Mouse (Mus musculus) forebrain, embryonic 10.5 days (tissue): ENCODE results near the gene Rasgrf1. TPM values are rescaled to one million over a fixed set of nuclear protein-coding genes. Genes with fewer than 3 reads are reported as not detected.
"Not testable (repeated sequence)": the region's sequence is repeated elsewhere in the genome, so short reads cannot be mapped to it uniquely, and the experiment has no call there.

Source experiments
- DNase-seq: peaks from one replicate; pipeline ENCODE4 v3.0.0-alpha.2; 2017; ENCODE audit warnings: low spot score; ENCODE audit errors: extremely low spot score
- H3K27ac ChIP-seq: fragments of 300-500 bp; sonication (generic); 2 replicates; pipeline ENCODE4 v1.5.1; 2016; ENCODE audit warnings: mild to moderate bottlenecking
- H3K27me3 ChIP-seq: fragments of 300-500 bp; sonication (generic); 2 replicates; pipeline ENCODE4 v1.6.1; 2016; ENCODE audit warnings: mild to moderate bottlenecking; ENCODE audit not compliant: poor library complexity, severe bottlenecking
- H3K36me3 ChIP-seq: fragments of 300-500 bp; sonication (generic); replicated peaks from 2 replicates; pipeline ENCODE4 v1.6.1; 2016; ENCODE audit warnings: mild to moderate bottlenecking, moderate library complexity
- H3K4me1 ChIP-seq: fragments of 300-500 bp; sonication (generic); 2 replicates; pipeline ENCODE4 v1.6.1; 2016
- H3K4me3 ChIP-seq: fragments of 300-500 bp; sonication (generic); 2 replicates; pipeline ENCODE4 v1.5.1; 2016; ENCODE audit warnings: mild to moderate bottlenecking, moderate library complexity
- H3K9me3 ChIP-seq: fragments of 300-500 bp; sonication (generic); 2 replicates; pipeline ENCODE4 v1.6.1; 2016; ENCODE audit warnings: mild to moderate bottlenecking, moderate library complexity
- WGBS: fragments of 180-500 bp; shearing (Covaris S2); methylation state at CpG from one replicate; pipeline ENCODE4 v1.1.7; 2016; 5-methylcytosine and 5-hydroxymethylcytosine counted together
- polyA plus RNA-seq: library from polyadenylated mRNA; unstranded; fragments of >200 nt; fragmentation: Nextera tagmentation; extraction: Ambion mirVana; gene quantifications from 2 replicates; pipeline ENCODE4 v1.2.1, GENCODE M21; 2016

Gene Rasgrf1
- polyA plus RNA-seq, 1 experiment from 2014 or later, result not detected

DNA sequence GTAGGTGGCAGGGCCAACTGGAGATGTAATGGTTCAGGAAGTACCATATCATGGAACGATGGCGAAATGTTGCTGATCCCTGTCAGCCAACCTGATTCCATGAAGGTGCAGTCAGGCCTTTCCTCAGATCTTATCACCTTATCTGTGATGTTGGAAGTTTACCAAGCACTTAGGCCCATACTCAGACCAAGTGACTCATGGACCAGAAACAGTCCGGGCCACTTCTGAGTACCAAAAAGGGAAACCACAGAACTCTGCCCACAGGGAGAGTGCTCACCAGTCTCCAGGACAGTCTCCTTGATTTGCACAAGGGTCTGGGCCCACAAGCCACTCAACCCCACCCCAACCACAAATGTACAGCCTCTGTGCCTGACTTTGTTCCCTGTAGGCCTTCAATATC is 126.1 kb downstream of the Rasgrf1 start:
- Histone ChIP-seq H3K27me3 (no peaks in the 10 kb centered on the region), H3K36me3 (no peaks in the 10 kb centered on the region), H3K4me3 (no peak overlapping the region), H3K4me1 (no peaks in the 10 kb centered on the region), H3K27ac (no peak overlapping the region), H3K9me3 (no peaks in the 10 kb centered on the region)
- whole genome bisulfite sequencing, result 96% methylated on average over 3 of the region's 3 CpGs
- DNase-seq, result no peak

DNA sequence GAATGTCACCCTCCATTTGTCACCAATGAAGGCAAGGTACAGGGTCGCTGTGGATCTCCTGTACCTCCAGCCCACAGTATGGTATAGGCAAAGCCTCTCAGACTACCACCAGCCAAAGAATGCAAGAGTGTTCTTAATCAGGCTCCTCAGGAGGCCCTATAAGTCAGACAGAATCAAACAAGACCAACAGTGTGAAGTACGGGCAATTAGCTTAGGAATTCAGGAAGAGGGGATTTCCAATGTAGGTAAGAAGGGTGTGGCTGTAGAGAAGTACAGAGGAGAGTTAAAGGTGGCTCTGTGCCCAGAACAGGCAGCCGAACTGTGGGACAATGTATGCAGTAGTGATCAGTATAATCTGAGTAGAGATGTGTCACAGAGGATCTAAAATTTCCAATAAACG is 126.6 kb downstream of the Rasgrf1 start:
- Histone ChIP-seq H3K4me3 (no peak overlapping the region), H3K27ac (no peak overlapping the region), H3K36me3 (no peaks in the 10 kb centered on the region), H3K27me3 (no peaks in the 10 kb centered on the region), H3K9me3 (no peaks in the 10 kb centered on the region), H3K4me1 (no peaks in the 10 kb centered on the region)
- 81% methylated on average over 4 of the region's 4 CpGs for WGBS
- DNase-seq, result no peak

GRCm38 (mm10) chr9:90038535-90038934 is 128.8 kb downstream of the Rasgrf1 start:
- no peak for DNase-seq

GRCm38 (mm10) chr9:90040916-90041315 is 131.2 kb downstream of the Rasgrf1 start:
- no peaks in the 10 kb centered on the region for H3K4me1 ChIP-seq
- no peak for DNase-seq
- H3K36me3 ChIP-seq, result no peaks in the 10 kb centered on the region
- no peak overlapping the region for H3K4me3 ChIP-seq
- no peak overlapping the region for H3K27ac ChIP-seq
- WGBS, result 85% methylated on average over 2 of the region's 2 CpGs
- no peaks in the 10 kb centered on the region for H3K27me3 ChIP-seq
- H3K9me3 ChIP-seq, result no peaks in the 10 kb centered on the region

More at GRCm38 (mm10) chr9:90038535-90038934, 128.8 kb downstream of the Rasgrf1 start:
- Histone ChIP-seq H3K27me3 (no peaks in the 10 kb centered on the region), H3K36me3 (no peaks in the 10 kb centered on the region), H3K4me1 (no peaks in the 10 kb centered on the region), H3K4me3 (no peak overlapping the region), H3K9me3 (no peaks in the 10 kb centered on the region), H3K27ac (no peak overlapping the region)
- WGBS, result 91% methylated on average over 4 of the region's 4 CpGs

DNA sequence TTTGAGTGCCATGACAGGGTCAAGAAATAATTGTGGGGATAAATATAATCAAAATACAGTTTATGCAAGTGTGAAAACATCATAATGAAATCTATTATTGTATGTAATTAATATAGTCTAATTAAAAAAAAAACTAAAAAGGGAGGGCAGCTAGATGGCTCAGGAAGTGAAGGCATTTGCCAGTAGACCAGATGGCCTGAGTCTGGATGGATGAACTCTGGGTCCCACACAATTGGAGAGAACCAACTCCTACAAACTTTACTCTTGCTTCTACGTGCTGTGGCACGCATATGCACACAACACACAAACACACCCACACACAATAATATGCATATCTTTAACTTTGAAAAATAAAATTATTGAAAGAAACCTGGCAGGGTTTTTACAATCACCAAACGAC is 131.8 kb downstream of the Rasgrf1 start:
- Histone ChIP-seq H3K4me3 (no peak overlapping the region), H3K4me1 (no peaks in the 10 kb centered on the region), H3K36me3 (no peaks in the 10 kb centered on the region), H3K27ac (no peak overlapping the region), H3K27me3 (no peaks in the 10 kb centered on the region), H3K9me3 (peaks cover 6% of the 10 kb centered on the region)
- 95% methylated on average over 3 of the region's 3 CpGs for WGBS
- DNase-seq, result no peak

- H3K9me3 ChIP-seq, DNase-seq, H3K36me3 ChIP-seq, H3K4me3 ChIP-seq, H3K27ac ChIP-seq, H3K27me3 ChIP-seq, H3K4me1 ChIP-seq: not testable (repeated sequence)
- WGBS, result 94% methylated on average over 8 of the region's 8 CpGs
Observed at GRCm38 (mm10) chr9:90042906-90043305, 133.2 kb downstream of the Rasgrf1 start.

- H3K9me3 ChIP-seq, result peaks cover 8% of the 10 kb centered on the region
- no peak for DNase-seq
- H3K27ac ChIP-seq, result no peak overlapping the region
- H3K27me3 ChIP-seq, result no peaks in the 10 kb centered on the region
- no peaks in the 10 kb centered on the region for H3K36me3 ChIP-seq
- 0 out of 2 replicates have a peak, but pooled peaks cover 5% of the 10 kb centered on the region for H3K4me1 ChIP-seq
- 94% methylated on average over 7 of the region's 7 CpGs for WGBS
- H3K4me3 ChIP-seq, result no peak overlapping the region
Observed at GRCm38 (mm10) chr9:90045191-90045590, 135.5 kb downstream of the Rasgrf1 start.

DNA sequence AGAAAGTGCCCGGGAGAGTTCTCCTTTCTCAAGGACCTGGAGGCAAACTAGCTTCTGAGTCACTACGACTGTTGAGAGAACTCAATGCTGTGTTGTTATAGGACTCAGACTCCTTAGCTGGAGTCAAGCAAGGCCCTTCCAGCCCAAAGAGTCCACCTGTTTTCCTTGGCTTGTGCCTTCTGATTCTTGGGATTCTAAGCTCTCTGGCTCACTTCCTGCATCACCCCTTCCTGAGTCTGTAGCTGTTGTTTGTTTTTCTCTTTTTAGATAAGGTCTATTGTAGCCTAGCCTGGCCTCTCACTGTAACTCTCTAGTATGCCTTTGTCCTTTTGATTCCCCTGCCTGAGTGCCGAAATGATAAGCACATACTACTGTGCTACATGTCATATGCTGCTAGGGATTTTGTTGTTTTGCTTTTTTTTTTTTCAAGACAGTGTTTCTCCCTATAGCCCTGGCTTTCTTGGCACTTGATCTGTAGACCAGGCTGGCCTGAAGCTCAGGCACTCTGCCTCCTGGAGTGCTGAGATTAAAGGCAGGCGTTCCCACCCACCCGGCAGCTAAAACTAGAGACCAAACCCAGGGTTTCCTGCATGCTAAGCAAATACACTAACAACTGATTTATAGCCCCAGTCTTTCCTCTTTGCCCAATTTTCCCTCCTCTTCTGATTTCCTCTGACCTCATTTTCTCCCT is 138.4 kb downstream of the Rasgrf1 start:
- Histone ChIP-seq H3K4me3 (no peak overlapping the region), H3K27ac (no peak overlapping the region), H3K27me3 (no peaks in the 10 kb centered on the region), H3K36me3 (no peaks in the 10 kb centered on the region), H3K9me3 (peaks cover 8% of the 10 kb centered on the region), H3K4me1 (0 out of 2 replicates have a peak, but pooled peaks cover 5% of the 10 kb centered on the region)
- no peak for DNase-seq
- WGBS, result 77% methylated on average over 5 of the region's 5 CpGs

- Histone ChIP-seq H3K4me1 (peaks cover 10% of the 10 kb centered on the region), H3K27ac (peak within 1 kb of the TSS; percentile 68), H3K36me3 (no peaks in the 10 kb centered on the region), H3K4me3 (peak within 1 kb of the TSS; percentile 61), H3K27me3 (peaks cover 16% of the 10 kb centered on the region), H3K9me3 (no peaks in the 10 kb centered on the region)
- no peak for DNase-seq
- whole genome bisulfite sequencing, result 91% methylated on average over 2 of the region's 2 CpGs
Observed at GRCm38 (mm10) chr9:90053852-90054251, 144.1 kb downstream of the Rasgrf1 start, which contains the start of gene Ctsh. TSS of gene Ctsh (plus strand) at chr9:90054152.

- peak overlapping the region; percentile 61 for H3K4me3 ChIP-seq
- H3K27me3 ChIP-seq, result peaks cover 16% of the 10 kb centered on the region
- H3K36me3 ChIP-seq, result no peaks in the 10 kb centered on the region
- H3K9me3 ChIP-seq, result no peaks in the 10 kb centered on the region
- DNase-seq, result peak; percentile 63
- peaks cover 10% of the 10 kb centered on the region for H3K4me1 ChIP-seq
- peak overlapping the region; percentile 68 for H3K27ac ChIP-seq
- under 1% methylated on average over 37 of the region's 37 CpGs for WGBS
Observed at GRCm38 (mm10) chr9:90054371-90055145, 144.8 kb downstream of the Rasgrf1 start.

DNA sequence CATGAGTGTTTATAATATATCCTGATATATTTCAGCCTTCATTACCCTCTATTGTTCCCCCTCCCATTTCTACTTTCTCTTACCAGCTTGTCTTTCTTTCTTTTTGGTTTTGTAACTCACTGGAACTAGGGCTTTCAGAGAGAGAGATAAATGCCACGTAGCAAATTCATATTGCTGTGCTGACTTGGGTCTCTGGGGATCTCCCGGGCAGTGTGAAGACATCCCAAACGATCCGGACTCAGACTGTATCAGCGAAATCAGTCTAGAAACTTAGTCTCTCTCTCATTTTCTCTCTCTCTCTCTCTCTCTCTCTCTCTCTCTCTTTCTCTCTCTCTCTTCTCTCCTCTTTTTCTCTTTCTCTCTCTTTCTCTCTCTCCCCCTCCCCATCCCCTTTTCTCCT is 145.7 kb downstream of the Rasgrf1 start:
- no peak for DNase-seq
- 67% methylated on average over 5 of the region's 5 CpGs for WGBS
- H3K4me3 ChIP-seq, result peak overlapping the region; percentile 61; the same call in 1 of the 2 replicates

GRCm38 (mm10) chr9:90055911-90056310 is 146.2 kb downstream of the Rasgrf1 start:
- 77% methylated on average over 3 of the region's 3 CpGs for WGBS
- H3K9me3 ChIP-seq, result no peaks in the 10 kb centered on the region

More for the DNA sequence above, 145.7 kb downstream of the Rasgrf1 start:
- Histone ChIP-seq H3K27ac (no peak overlapping the region), H3K27me3 (peaks cover 16% of the 10 kb centered on the region), H3K4me1 (peaks cover 10% of the 10 kb centered on the region), H3K36me3 (no peaks in the 10 kb centered on the region), H3K9me3 (no peaks in the 10 kb centered on the region)

GRCm38 (mm10) chr9:90056716-90057115 is 147.0 kb downstream of the Rasgrf1 start:
- H3K27ac ChIP-seq, result no peak overlapping the region
- H3K4me1 ChIP-seq, result peaks cover 10% of the 10 kb centered on the region
- no peak overlapping the region for H3K4me3 ChIP-seq
- H3K36me3 ChIP-seq, result no peaks in the 10 kb centered on the region
- H3K9me3 ChIP-seq, result no peaks in the 10 kb centered on the region
- no peak for DNase-seq
- H3K27me3 ChIP-seq, result peaks cover 16% of the 10 kb centered on the region
- WGBS, result 89% methylated on average over 2 of the region's 2 CpGs

More at GRCm38 (mm10) chr9:90055911-90056310, 146.2 kb downstream of the Rasgrf1 start:
- Histone ChIP-seq H3K36me3 (no peaks in the 10 kb centered on the region), H3K4me1 (peaks cover 10% of the 10 kb centered on the region), H3K4me3 (no peak overlapping the region), H3K27me3 (peaks cover 16% of the 10 kb centered on the region), H3K27ac (no peak overlapping the region)
- no peak for DNase-seq
